Mouse (Mus musculus): ENCODE data around the gene S100a14. TPM values are rescaled to one million over a fixed set of nuclear protein-coding genes. Genes with fewer than 3 reads are reported as not detected.

The S100a14 gene
- polyA plus RNA-seq, 1 experiment, result 1.4 TPM

DNA sequence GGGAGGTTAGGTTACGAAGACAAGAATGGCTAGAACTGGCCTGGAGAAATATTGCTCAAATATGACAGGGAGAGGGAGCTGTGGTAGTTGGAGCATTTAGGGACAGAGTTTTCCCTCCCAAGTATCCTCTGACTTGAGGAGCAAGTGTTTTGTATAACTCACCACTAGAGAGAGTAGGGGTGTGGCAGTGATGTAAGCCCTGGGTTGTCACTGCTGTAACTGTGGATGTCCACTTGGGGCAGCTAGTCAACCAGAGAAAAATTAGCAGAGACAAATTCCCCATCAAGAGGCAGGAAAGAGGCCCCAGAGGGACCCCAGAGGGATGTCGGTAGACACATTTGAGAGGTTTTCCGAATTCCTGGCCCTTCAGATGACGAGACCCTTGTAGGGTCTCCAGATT is 1.2 kb upstream of the S100a14 start:
- peak; percentile 41; the same call in 1 of the 2 replicates for TF ChIP-seq CTCF (IDR thresholded peaks at IDR 0.05; ENCODE audit: borderline replicate concordance, extremely low read depth, insufficient read depth, insufficient read length)
- TF ChIP-seq POLR2A (IDR thresholded peaks at IDR 0.05; ENCODE audit: borderline replicate concordance, extremely low read depth, insufficient read depth, insufficient read length, poor library complexity, severe bottlenecking), result no peak
- peak; percentile 68 for DNase-seq (ENCODE audit: low read depth)

GRCm38 (mm10) chr3:90526076-90526475 is 580 bp upstream of the S100a14 start:
- no peak for TF ChIP-seq CTCF (IDR thresholded peaks at IDR 0.05; ENCODE audit: borderline replicate concordance, extremely low read depth, insufficient read depth, insufficient read length)
- DNase-seq (ENCODE audit: low read depth), result no peak

DNA sequence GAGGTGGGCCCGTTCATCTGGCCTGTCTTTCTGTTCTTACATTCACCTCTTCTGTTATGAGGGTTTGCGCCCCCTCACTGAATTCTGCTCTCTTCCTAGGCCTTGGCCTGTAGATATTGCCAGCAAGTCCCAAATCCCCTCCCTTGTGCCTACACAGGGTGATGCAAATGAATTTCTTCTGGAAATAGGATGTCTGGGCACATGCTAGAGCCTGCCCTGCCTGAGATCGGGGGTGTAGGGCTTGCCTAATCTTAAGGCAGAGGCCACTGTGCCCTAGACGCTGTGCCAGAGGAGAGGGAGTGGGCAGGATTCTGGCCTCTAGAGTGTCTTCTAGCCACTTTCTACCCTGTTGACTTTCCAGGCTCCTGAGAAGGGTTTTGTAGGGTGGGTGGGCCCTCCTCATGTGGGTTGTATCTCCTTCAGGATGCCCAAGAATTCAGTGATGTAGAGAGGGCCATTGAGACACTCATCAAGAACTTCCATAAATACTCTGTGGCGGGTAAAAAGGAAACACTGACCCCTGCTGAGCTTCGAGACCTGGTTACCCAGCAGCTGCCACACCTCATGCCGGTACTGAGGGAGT is 726 bp downstream of the S100a14 start:
- TF ChIP-seq POLR2A (IDR thresholded peaks at IDR 0.05; ENCODE audit: borderline replicate concordance, extremely low read depth, insufficient read depth, insufficient read length, poor library complexity, severe bottlenecking) (no peak), CTCF (IDR thresholded peaks at IDR 0.05; ENCODE audit: borderline replicate concordance, extremely low read depth, insufficient read depth, insufficient read length) (no peak)
- no peak for DNase-seq (ENCODE audit: low read depth)

DNA sequence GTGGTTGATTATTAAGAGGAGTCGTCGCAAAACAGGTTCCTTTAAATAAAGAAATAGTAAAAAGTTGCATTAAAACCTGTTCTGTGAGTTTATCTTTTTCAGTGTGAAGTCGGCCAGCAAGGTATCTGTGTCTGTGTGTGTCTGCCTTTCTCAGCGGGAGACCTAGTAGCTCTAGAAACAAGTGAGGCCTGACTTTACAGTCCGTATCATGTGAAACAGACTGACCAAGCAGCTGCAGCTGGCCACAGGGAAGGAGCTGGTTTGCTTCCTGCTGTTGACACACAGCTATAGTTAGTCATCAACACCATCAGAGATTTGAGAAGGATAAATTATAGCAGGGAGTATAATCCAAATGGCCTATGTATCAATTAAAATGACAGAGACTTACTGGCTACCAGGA is 5.1 kb downstream of the S100a14 start:
- DNase-seq (ENCODE audit: low read depth), result no peak
- TF ChIP-seq CTCF (IDR thresholded peaks at IDR 0.05; ENCODE audit: borderline replicate concordance, extremely low read depth, insufficient read depth, insufficient read length) (no peak), POLR2A (IDR thresholded peaks at IDR 0.05; ENCODE audit: borderline replicate concordance, extremely low read depth, insufficient read depth, insufficient read length, poor library complexity, severe bottlenecking) (no peak)

DNA sequence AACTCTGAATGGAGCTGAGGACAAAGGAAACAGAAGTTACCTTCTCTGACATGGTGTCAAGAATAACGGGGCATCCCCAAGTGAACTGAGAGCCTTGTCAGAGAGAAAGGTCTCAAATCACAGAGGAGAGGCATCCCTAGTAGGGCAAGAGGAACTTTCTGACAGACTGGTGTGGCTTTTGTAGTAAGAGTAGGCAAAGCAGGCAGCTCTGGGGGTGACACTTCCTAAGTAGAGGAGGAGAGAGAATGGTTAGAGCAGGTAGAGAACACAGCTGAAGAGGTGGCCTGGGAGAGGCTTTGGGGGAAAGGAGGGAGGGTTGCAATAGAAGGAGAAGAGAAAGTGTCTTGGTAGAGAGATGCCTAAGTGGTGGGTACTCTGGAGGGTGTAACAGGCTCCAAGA is 8.8 kb downstream of the S100a14 start:
- no peak for DNase-seq (ENCODE audit: low read depth)
- TF ChIP-seq POLR2A (IDR thresholded peaks at IDR 0.05; ENCODE audit: borderline replicate concordance, extremely low read depth, insufficient read depth, insufficient read length, poor library complexity, severe bottlenecking), result no peak

GRCm38 (mm10) chr3:90537141-90537904 is 10.7 kb downstream of the S100a14 start, which contains the start of gene S100a16:
Gene S100a16 (plus strand): TSS chr3:90537254.
- no peak for DNase-seq (ENCODE audit: low read depth)
- TF ChIP-seq CTCF (IDR thresholded peaks at IDR 0.05; ENCODE audit: borderline replicate concordance, extremely low read depth, insufficient read depth, insufficient read length), result no peak
- no peak for TF ChIP-seq POLR2A (IDR thresholded peaks at IDR 0.05; ENCODE audit: borderline replicate concordance, extremely low read depth, insufficient read depth, insufficient read length, poor library complexity, severe bottlenecking)

DNA sequence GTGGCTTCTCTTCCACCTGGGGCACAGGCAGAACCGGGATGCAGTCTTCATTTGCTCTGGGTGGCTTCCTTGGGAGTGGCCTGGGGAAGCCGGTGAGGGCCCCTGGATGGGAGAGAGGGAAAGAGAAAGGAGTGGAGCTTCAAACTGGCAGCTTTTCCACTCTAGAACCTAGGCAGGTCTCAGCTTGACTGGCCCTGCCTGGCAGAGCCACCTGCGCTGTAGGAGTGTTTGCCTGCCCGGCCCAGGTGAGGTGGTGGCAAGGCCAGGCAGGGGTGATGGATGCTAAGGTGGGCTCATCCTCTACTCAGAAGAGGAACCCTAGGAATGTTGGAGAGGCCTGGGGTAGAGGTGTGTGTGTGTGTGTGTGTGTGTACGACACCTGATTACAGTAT is 11.2 kb downstream of the S100a14 start:
- DNase-seq (ENCODE audit: low read depth), result no peak
- TF ChIP-seq CTCF (IDR thresholded peaks at IDR 0.05; ENCODE audit: borderline replicate concordance, extremely low read depth, insufficient read depth, insufficient read length) (no peak), POLR2A (IDR thresholded peaks at IDR 0.05; ENCODE audit: borderline replicate concordance, extremely low read depth, insufficient read depth, insufficient read length, poor library complexity, severe bottlenecking) (no peak)

GRCm38 (mm10) chr3:90540904-90541303 is 14.2 kb downstream of the S100a14 start:
- peak; percentile 63 for DNase-seq (ENCODE audit: low read depth)
- TF ChIP-seq POLR2A (IDR thresholded peaks at IDR 0.05; ENCODE audit: borderline replicate concordance, extremely low read depth, insufficient read depth, insufficient read length, poor library complexity, severe bottlenecking) (no peak), CTCF (IDR thresholded peaks at IDR 0.05; ENCODE audit: borderline replicate concordance, extremely low read depth, insufficient read depth, insufficient read length) (no peak)

- no peak for TF ChIP-seq POLR2A (IDR thresholded peaks at IDR 0.05; ENCODE audit: borderline replicate concordance, extremely low read depth, insufficient read depth, insufficient read length, poor library complexity, severe bottlenecking)
- TF ChIP-seq CTCF (IDR thresholded peaks at IDR 0.05; ENCODE audit: borderline replicate concordance, extremely low read depth, insufficient read depth, insufficient read length), result no peak
- DNase-seq (ENCODE audit: low read depth), result no peak
Observed at GRCm38 (mm10) chr3:90549676-90550420, 23.2 kb downstream of the S100a14 start.

DNA sequence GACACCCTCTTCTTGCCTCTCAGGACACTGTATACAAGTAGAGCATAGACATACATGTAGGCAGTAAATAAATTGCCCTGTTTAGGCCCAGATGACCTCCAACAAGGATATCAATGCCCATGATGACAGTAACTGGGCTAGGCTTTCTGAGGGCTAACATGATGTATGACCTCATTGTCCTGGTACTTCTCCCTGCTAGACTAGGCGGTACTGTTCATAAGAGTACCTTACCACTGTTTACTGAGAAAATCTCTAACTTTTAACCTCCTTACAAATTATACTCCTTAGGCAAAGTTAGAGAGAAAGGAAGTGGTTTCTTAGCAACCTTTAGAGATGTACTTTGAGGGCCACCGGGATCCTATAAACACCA is 23.8 kb downstream of the S100a14 start:
- DNase-seq (ENCODE audit: low read depth), result no peak
- TF ChIP-seq POLR2A (IDR thresholded peaks at IDR 0.05; ENCODE audit: borderline replicate concordance, extremely low read depth, insufficient read depth, insufficient read length, poor library complexity, severe bottlenecking) (no peak), CTCF (IDR thresholded peaks at IDR 0.05; ENCODE audit: borderline replicate concordance, extremely low read depth, insufficient read depth, insufficient read length) (no peak)

DNA sequence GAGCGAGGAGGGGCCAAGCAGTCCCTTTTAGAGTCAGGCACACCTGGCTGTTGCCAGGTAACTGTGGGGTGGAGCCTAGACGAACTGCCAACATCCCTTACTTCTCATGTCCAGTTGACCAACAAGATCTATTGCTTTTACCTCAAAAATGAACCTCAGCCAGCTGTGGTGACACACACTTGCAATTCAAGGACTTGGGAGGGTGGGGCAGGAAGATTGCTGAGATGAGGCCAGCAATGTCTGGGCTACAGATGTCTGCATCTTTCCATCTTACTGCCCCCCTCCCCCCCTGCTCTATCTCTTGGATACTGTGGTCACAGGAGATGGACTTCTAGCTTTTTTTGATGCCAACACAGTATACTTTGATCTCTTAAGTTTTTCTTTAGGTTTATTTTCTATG is 25.6 kb downstream of the S100a14 start:
- TF ChIP-seq CTCF (IDR thresholded peaks at IDR 0.05; ENCODE audit: borderline replicate concordance, extremely low read depth, insufficient read depth, insufficient read length) (no peak), POLR2A (IDR thresholded peaks at IDR 0.05; ENCODE audit: borderline replicate concordance, extremely low read depth, insufficient read depth, insufficient read length, poor library complexity, severe bottlenecking) (no peak)
- no peak for DNase-seq (ENCODE audit: low read depth)

Measured in brain, embryonic 14.5 days (tissue).